Mouse (Mus musculus) lung, postnatal 0 days (tissue): ENCODE measurements around the gene Stradb.

Experiments used
- CTCF ChIP-seq: IDR thresholded peaks from 2 replicates; pipeline ENCODE4 v1.5.1; 2016; ENCODE audit warnings: antibody characterized with exemption, mild to moderate bottlenecking
- EP300 ChIP-seq: IDR thresholded peaks from 2 replicates; pipeline ENCODE4 v1.6.1; 2016; ENCODE audit warnings: antibody characterized with exemption, mild to moderate bottlenecking, control low read depth

DNA sequence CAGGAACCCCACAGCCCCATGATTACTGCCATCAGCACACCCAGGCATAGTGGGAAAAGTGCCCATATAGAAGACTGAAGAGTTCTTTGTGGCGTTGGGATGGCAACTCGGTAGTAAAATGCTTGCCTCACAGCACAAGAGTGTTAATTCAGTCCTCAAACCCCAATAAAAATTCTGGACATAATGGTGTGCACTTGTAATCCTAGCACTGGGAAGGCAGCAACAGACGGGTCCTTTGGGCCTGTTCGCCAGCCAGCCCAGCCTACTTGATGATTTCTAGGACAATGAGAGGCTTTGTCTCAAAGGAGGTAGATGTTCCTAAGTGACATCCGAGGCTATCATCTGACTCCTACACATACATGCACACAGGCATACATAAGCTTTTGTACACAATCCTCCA, 64.4 kb downstream of the Stradb start:
- TF ChIP-seq CTCF = no peak
- TF ChIP-seq EP300 = no peak
